Mouse (Mus musculus): ENCODE results near the gene Nr2c2ap.

The Nr2c2ap gene

DNA sequence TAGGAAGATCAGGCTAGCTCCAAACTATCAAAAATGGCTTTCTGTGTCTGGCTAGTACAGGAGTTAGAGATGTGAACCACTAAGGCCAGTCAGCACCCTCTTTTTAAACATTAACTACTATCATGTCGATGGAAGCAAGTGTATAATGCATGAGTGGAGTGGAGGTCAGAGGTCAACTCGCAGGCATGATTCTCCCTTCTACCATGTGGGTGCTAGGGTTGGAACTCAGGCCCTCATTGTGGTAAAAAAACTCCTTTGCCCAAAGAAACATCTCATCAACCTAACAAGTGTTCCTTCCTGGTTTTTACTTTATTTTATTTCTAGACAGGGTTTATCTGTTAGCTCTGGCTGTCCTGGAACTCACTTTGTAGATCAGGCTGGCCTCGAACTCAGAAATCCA is 39.6 kb downstream of the Nr2c2ap start:
- DNase-seq, result no peak

DNA sequence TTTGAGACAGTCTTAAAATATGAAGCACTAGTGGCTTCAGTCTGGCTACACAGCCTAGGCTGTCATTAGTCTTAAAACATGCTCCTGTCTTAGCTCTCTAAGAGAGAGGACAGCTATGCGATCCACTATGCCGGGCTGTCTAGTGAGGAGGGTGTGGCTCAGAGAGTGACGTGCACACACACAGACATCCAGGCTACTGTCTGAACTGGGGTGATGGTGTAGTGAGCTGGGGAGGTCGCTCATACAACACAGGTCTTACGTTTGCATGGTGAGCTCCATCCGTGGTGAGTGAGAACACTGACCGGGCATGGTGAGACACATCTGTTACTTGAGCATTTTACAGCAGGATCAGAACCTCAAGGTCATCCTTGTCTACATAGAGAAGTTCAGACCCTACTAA is 40.1 kb downstream of the Nr2c2ap start:
- DNase-seq, result no peak

DNA sequence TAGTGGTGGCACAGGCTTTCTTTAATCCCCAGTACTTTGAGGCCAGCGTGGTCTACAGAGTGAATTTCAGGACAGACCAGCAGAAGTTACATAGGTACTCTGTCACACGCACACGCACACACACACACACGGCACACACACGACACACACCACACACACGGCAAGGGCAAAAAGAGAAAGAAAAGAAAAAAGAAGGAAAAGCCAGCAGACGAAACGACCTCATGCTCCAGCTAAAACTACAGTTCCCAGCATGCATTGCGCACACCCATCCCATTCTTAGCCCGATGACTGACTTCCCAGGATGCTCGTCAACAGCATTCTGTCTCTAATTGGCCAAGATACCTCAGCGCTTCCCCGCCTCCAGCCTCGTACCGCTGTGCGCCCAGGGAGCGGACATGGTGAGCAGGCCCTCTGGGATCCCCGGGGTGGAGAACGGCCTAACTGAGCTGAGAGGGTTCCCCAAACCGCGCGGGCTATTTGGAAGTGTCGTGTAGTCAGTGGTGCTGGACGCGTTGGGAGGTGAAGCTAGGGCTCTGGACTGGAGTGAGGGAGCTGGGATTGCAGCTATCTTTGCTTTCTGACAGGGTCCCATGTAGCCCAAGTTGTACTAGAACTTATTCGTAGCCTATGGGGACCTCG is 41.0 kb downstream of the Nr2c2ap start, which contains the start of gene Tmem161a:
Gene Tmem161a, plus strand, starts transcription at position 314 of the 639 bp plus-strand sequence.
- peak; percentile 93 for DNase-seq

DNA sequence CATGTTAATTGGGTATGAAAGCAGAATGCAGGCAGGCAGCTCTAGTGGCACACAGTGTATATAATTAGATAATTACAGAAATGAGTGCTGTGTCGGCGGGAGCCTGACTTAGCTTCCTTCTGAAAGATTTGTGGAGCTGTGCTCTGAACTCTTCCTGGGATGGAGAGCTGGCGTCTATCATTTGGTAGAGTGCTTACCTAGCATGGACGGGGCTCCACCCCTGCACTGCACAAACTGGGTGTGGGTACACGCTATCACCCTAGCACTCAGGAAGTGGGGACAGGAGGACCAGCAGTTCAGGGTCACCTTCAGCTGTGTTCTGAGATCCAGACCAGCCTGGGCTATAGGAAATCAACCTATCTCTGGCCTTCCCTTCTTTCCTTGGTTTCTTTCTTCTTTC is 42.2 kb downstream of the Nr2c2ap start:
- no peak for DNase-seq

DNA sequence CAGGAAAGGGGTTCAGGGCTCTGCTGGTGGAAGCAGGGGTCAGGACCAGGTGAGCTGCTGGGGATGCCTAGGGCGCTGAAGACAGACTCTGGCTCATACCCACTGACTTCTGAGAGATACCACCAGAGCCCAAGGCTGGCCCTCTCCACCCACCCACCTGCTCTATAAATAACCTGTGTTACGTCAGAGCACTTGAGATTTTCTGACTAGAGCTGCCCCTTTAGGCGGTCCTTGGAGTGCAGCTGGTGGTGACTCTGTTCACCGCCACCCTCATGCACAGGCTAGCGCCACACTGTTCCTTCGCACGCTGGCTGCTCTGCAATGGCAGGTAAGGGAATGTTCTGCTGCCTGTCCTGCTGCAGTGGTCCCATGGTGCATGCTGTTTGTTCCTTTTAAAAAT is 42.9 kb downstream of the Nr2c2ap start:
- DNase-seq, result no peak

DNA sequence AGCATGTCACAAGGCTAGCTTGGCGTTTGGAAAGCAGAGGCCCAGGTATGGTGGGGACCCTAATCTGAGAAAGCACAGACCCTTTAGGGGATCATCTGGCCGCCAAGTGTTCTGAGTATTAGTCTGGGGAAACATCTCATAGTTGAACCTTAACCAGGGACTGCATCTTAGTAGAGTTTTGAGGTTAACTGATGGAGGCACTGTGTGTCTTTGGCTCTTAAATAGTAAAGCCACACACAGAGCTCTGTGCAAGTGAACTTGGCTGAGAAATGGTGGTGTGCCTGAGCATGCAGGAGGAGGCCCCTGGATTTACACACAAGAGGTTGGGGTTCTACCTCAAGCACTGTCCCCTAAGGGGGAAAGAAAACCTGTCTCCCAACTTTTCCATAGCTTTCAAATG is 47.1 kb downstream of the Nr2c2ap start:
- DNase-seq, result no peak

- no peak for DNase-seq
These were observed 47.9 kb downstream of the Nr2c2ap start for GRCm38 (mm10) chr8:70179082-70179481.

DNA sequence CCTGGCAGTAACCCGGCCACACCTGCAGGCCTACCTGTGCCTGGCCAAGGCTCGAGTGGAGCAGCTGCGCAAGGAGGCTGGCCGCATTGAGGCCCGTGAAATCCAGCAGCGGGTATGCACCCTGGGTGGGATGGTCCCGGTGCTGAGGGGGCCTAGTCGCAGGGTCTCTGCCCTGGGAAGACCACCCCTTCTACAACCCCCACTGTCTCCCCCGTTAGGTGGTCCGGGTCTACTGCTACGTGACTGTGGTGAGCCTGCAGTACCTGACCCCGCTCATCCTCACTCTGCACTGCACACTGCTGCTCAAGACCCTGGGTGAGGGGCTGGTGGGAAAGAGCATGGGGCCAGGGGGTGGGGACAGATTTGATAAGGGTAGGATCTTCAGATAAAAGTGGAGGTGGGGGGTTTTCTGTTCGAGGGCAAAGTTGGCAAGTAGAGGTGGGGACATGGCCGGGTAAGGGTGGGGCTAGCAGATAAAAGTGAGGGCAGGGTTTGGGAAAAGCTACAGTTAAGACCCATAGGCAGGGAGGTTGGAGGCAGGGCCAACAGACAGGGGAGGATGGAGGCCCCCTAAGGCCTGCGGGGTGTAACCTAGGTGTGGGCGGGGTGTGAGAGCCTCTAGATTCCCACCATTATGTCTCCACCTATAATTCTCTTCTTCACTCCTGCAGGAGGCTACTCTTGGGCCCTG is 50.2 kb downstream of the Nr2c2ap start:
- no peak for DNase-seq

- no peak for DNase-seq
These were observed 50.7 kb downstream of the Nr2c2ap start for GRCm38 (mm10) chr8:70181903-70182252.

- no peak for DNase-seq
These were observed 52.1 kb downstream of the Nr2c2ap start for GRCm38 (mm10) chr8:70183194-70183593.
